Mouse (Mus musculus): ENCODE data around the gene Klrb1c.
"Not testable (repeated sequence)": the region's sequence is repeated elsewhere in the genome, so short reads cannot be mapped to it uniquely, and the experiment has no call there.

Klrb1c gene

DNA sequence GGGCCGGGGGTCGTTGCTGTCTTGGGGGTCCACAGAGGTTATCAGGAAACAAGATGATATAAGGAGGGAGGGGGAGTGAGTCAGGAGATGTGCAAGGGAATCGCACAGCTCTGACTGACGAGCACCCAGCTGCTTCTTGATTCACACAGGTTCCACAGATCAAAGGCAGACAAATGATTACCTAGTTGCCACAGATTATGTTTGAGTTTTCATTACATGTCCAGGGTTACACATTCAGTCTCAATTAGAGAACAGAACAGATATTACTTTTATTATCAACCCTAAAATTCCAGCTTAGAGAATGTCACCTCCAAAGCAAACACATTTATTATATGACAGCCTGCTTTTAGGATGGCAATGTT lies 33.6 kb downstream of the Klrb1c start:
- DNase-seq (ENCODE audit: low read depth, low spot score): not testable (repeated sequence)

- not testable (repeated sequence) for DNase-seq (ENCODE audit: low read depth, low spot score)
These were observed 34.1 kb downstream of the Klrb1c start for GRCm38 (mm10) chr6:128754748-128755401.

GRCm38 (mm10) chr6:128754265-128754664 lies 34.8 kb downstream of the Klrb1c start:
- DNase-seq (ENCODE audit: low read depth, low spot score): not testable (repeated sequence)

DNA sequence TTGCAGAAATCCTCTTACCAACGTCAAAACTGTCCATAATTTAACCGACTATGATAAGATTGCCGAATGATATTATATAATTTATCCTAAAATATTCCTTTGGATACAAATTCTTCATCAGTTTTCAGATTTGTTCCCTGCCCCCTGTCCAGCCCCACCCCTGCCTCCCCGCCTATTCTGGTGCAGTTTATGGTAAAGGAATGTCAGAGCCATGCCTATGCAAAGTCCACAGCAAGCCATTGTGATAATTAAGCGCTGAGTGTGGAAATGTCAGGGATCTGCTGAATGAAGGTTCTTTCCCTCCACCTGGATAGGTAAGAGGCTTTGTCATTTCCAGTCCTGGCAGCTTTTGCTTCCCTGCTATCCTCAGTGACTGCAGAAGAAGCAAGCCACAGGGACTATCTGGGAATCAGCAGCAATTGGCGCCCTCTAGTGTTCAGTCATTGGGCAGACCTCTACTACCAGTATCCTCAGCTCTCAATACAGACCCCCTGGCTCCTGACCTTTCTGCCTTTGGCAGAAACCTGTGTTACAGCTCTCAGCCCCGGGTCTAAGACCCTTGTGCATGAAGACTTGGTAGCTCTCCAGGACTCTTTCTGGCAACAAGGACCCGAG lies 35.3 kb downstream of the Klrb1c start:
- peak; percentile 61 for DNase-seq (ENCODE audit: low read depth, low spot score)

GRCm38 (mm10) chr6:128747006-128747405 lies 42.0 kb downstream of the Klrb1c start:
- DNase-seq (ENCODE audit: low read depth, low spot score): not testable (repeated sequence)

- no peak for DNase-seq (ENCODE audit: low read depth, low spot score)
These were observed 51.6 kb downstream of the Klrb1c start for GRCm38 (mm10) chr6:128737445-128737844.

- DNase-seq (ENCODE audit: low read depth, low spot score): peak; percentile 51
These were observed 52.9 kb downstream of the Klrb1c start for GRCm38 (mm10) chr6:128736100-128736499.

DNA sequence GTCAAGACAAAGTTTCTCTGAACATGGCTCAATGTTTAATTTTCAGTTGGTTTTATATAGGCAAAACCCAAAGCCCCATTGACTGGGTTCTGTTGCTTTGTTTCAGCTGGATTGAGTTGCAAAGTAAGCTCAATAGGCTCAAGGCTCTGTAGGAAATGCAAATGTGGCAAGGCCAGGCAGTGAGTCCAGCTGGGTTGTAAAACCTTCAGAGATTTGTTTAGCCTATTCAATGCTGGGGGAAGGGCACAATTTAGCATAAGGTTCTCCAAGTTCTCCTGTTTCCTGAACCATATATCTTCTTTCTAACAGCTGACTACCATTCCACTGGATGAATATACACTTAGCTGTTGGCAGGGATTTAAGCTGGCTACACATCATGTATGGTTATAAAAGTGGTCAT lies 54.1 kb downstream of the Klrb1c start:
- no peak for DNase-seq (ENCODE audit: low read depth, low spot score)

GRCm38 (mm10) chr6:128733908-128734679 lies 54.9 kb downstream of the Klrb1c start:
- DNase-seq (ENCODE audit: low read depth, low spot score): no peak

DNA sequence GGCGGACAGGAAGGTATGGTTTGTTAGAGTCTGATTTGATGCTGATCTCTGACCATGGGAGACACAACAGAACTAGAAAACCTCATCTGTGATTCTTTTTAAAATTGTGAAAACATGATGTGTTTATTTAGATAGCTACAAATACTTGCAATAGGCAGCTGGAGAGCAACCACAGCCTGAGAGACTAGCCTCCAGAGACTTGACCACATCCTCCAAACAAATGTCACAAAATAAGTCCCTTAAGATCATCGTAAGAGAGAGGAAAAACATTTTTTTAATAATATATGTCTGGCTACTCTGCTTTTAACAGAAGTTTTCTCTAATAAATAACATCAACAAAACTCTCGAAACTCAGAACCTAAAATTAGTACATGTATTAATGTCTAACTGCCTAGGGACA lies 57.0 kb downstream of the Klrb1c start:
- no peak for DNase-seq (ENCODE audit: low read depth, low spot score)

Measured in A20 (cell line).